Mouse (Mus musculus) olfactory bulb, adult 2 months (tissue): ENCODE data around the gene Olfr49.

Experiments
- CTCF ChIP-seq: fragments of 200-500 bp; IDR thresholded peaks from 2 replicates; pipeline ENCODE4 v1.5.1; 2012; ENCODE audit warnings: low read depth, mild to moderate bottlenecking, low read length, moderate library complexity; ENCODE audit not compliant: insufficient read depth
- POLR2A ChIP-seq: fragments of 200-500 bp; IDR thresholded peaks from 2 replicates; pipeline ENCODE4 v1.6.1; 2012; ENCODE audit warnings: mild to moderate bottlenecking, low read depth, low read length, moderate library complexity; ENCODE audit not compliant: insufficient read depth

GRCm38 (mm10) chr14:54311763-54312162, 27.0 kb upstream of the Olfr49 start:
- TF ChIP-seq POLR2A: no peak
- TF ChIP-seq CTCF: no peak
